Mouse (Mus musculus) intestine, postnatal 0 days (tissue): ENCODE results near the gene Itpripl2. TPM values are rescaled to one million over a fixed set of nuclear protein-coding genes. Genes with fewer than 3 reads are reported as not detected.
A peak's percentile ranks its signal among the peaks of the same experiment; 100 is the strongest.

Experiments
- ATAC-seq: fragments of 200-750 bp; cut with Nextera tagmentation; 2 replicates; pipeline ENCODE4 v1.8.0; 2017; ENCODE audit warnings: mild to moderate bottlenecking, moderate TSS enrichment, moderate library complexity
- H3K27ac ChIP-seq: fragments of 300-500 bp; sonication (generic); 2 replicates; pipeline ENCODE4 v1.5.1; 2014; ENCODE audit warnings: mild to moderate bottlenecking, low read depth, low read length, moderate library complexity
- H3K27me3 ChIP-seq: fragments of 300-500 bp; sonication (generic); replicated peaks from 2 replicates; pipeline ENCODE4 v1.6.1; 2014; ENCODE audit warnings: low read length, mixed read lengths; ENCODE audit not compliant: control insufficient read depth, insufficient read depth
- H3K36me3 ChIP-seq: fragments of 300-500 bp; sonication (generic); 2 replicates; pipeline ENCODE4 v1.6.1; 2014; ENCODE audit warnings: mild to moderate bottlenecking, moderate library complexity; ENCODE audit not compliant: control insufficient read depth, insufficient read depth
- H3K4me1 ChIP-seq: fragments of 300-500 bp; sonication (generic); replicated peaks from 2 replicates; pipeline ENCODE4 v1.6.1; 2014; ENCODE audit warnings: antibody characterized with exemption, low read length, mixed read lengths; ENCODE audit not compliant: control insufficient read depth, insufficient read depth
- H3K4me2 ChIP-seq: fragments of 300-500 bp; sonication (generic); replicated peaks from 2 replicates; pipeline ENCODE4 v1.6.1; 2014; ENCODE audit warnings: low read depth, mild to moderate bottlenecking, moderate library complexity
- H3K4me3 ChIP-seq: fragments of 300-500 bp; sonication (generic); 2 replicates; pipeline ENCODE4 v1.5.1; 2014; ENCODE audit warnings: low read depth, low read length
- H3K9ac ChIP-seq: fragments of 300-500 bp; sonication (generic); 2 replicates; pipeline ENCODE4 v1.6.1; 2014; ENCODE audit warnings: mild to moderate bottlenecking, low read depth, low read length
- H3K9me3 ChIP-seq: fragments of 300-500 bp; sonication (generic); 2 replicates; pipeline ENCODE4 v1.6.1; 2016; ENCODE audit warnings: mixed run types; ENCODE audit not compliant: control insufficient read depth
- CTCF ChIP-seq: sonication (generic); IDR thresholded peaks from 2 replicates; pipeline ENCODE4 v1.5.1; 2016; ENCODE audit warnings: low read depth, mild to moderate bottlenecking, control low read depth, antibody characterized with exemption, moderate library complexity
- WGBS: fragments of 180-500 bp; shearing (Covaris S2); extraction: QIAGEN DNeasy Blood & Tissue Kit; methylation state at CpG from one replicate; pipeline ENCODE4 v1.1.7; 2014; 5-methylcytosine and 5-hydroxymethylcytosine counted together
- polyA plus RNA-seq: library from polyadenylated mRNA; unstranded; fragments of >200 nt; fragmentation: Nextera tagmentation; extraction: Ambion mirVana; gene quantifications from 2 replicates; pipeline ENCODE4 v1.2.1, GENCODE M21; 2015

Gene Itpripl2
- polyA plus RNA-seq, 1 experiment from 2014 or later: 4.6 TPM

DNA sequence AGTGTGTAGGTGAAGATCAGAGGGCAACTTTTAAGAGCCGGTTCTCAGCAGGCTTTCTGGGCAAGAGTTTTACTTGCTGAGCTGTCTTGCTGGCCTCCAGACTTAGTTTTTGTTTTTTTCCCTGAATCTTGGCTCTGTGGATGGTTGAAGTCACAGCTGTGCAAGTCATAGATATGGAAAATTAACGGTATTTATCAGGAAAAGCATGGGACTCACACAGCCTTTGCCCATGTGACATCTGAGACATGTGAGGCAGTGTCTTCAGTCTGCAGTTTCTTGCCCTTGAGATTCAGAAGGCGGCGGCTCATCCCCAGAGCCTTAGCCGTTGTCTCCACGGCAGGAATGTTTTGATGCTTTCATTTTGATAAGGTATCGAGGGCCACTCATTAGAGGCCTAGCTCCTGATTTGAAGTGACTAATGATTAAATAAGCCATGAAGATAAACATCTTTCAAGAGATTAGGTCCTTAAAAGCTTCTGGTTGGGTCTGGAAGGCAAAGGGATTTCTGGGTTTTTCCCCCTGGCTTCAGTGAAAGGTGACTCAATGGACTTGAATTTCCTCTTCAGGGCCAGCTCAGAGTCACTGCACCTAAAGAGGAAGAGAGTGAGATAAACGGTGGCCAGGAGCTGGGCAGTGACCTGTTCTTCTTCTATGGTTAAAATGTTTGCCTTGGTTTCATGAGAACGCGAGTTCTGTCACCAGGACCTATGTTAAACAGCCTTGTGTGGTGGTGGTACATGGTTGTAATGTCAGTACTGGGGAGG, 10.5 kb downstream of the Itpripl2 start:
- Histone ChIP-seq H3K27ac (no peak overlapping the region), H3K36me3 (no peaks in the 10 kb centered on the region), H3K9me3 (no peaks in the 10 kb centered on the region), H3K9ac (no peak overlapping the region), H3K4me1 (0 out of 2 replicates have a peak, but pooled peaks cover 3% of the 10 kb centered on the region), H3K27me3 (no peaks in the 10 kb centered on the region), H3K4me3 (no peak overlapping the region), H3K4me2 (no peak overlapping the region)
- ATAC-seq: no peak
- WGBS: 49% methylated on average over 10 of the region's 10 CpGs
- no peak for TF ChIP-seq CTCF

DNA sequence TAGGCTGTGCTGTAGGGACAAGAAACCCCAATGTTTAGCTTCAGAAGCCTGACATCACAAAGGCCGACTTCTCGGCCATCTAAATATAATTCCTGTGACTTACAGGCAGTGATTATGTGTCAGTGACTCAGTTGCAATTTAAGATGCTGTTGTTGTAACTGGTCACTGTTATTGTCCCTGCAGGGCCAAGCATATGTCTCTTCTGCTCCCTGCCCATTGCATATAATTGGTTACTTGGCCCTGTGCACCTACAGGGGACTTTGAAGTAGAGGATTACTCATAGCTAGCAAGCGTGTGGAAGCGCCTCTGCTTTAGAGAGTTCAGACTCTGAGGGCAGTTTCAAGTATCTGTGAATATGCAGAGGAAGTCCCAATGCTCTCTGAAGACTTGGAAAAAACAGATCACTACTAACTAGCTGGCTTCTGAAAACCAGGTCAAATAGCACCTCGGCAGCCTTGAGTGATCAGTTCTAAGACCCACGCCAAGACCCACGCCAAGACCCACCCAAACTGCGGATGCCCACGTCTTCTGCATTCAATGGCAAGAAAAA, 11.5 kb downstream of the Itpripl2 start:
- TF ChIP-seq CTCF: no peak
- no peak for ATAC-seq
- 0 out of 2 replicates have a peak, but pooled peaks cover 3% of the 10 kb centered on the region for H3K4me1 ChIP-seq
- H3K9ac ChIP-seq: no peak overlapping the region
- no peaks in the 10 kb centered on the region for H3K27me3 ChIP-seq
- H3K27ac ChIP-seq: no peak overlapping the region
- no peak overlapping the region for H3K4me3 ChIP-seq
- no peaks in the 10 kb centered on the region for H3K9me3 ChIP-seq
- no peak overlapping the region for H3K4me2 ChIP-seq
- no peaks in the 10 kb centered on the region for H3K36me3 ChIP-seq
- WGBS: 85% methylated on average over 9 of the region's 9 CpGs

DNA sequence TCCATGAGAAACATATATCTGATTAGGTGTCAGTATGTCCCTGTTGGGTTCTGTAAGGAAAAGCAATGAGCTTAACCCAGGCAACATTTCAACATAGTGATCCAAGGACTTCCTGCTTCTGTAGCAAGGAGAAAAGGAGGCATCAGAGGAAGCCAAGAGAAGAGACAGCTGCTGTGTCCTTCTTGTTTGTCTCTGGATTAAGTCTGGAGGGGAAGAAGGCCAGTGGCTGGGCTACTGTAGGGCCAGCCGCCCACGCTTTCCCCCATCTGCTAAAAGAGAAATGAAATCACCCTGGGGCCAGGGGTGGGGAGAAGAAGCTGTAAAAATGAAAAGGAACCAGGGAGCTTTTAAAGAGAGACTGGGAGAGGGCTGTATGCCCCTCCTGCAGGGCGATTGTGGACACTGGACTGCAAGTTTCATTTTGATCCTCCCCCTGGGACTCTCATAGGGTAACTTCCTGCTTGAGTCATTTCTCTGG, 12.9 kb downstream of the Itpripl2 start:
- 30% methylated on average over 3 of the region's 3 CpGs for WGBS
- Histone ChIP-seq H3K27me3 (no peaks in the 10 kb centered on the region), H3K4me3 (no peak overlapping the region), H3K27ac (peak overlapping the region; percentile 68; the same call in 1 of the 2 replicates), H3K36me3 (no peaks in the 10 kb centered on the region), H3K4me2 (peak overlapping the region; percentile 27; the same call in 1 of the 2 replicates), H3K9ac (no peak overlapping the region), H3K4me1 (0 out of 2 replicates have a peak, but pooled peaks cover 3% of the 10 kb centered on the region), H3K9me3 (no peaks in the 10 kb centered on the region)
- ATAC-seq: no peak
- TF ChIP-seq CTCF: no peak

DNA sequence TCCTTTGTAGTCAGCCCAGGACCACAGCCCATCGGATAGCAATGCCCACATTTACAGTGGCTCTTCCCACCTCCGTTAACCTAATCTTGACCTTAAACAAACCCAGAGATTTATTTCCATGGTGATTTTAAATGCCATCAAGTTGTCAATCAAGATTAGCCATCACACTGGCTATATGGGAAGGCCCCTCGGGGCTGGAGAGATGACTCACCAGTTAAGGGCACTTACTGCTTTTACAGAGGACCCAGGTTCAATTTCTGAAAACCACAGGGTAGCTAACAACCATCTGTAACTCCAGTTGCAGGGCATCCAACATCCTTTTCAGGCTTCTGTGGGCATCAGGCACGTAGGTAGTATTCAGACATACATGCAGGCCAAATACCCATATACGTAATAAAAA, 15.3 kb downstream of the Itpripl2 start:
- Histone ChIP-seq H3K4me3 (no peak overlapping the region), H3K4me1 (peaks cover 8% of the 10 kb centered on the region; the same call in 1 of the 2 replicates), H3K27ac (no peak overlapping the region), H3K36me3 (no peaks in the 10 kb centered on the region), H3K4me2 (no peak overlapping the region), H3K9me3 (no peaks in the 10 kb centered on the region), H3K9ac (no peak overlapping the region), H3K27me3 (no peaks in the 10 kb centered on the region)
- ATAC-seq: no peak
- no peak for TF ChIP-seq CTCF
- 54% methylated on average over 5 of the region's 5 CpGs for WGBS

DNA sequence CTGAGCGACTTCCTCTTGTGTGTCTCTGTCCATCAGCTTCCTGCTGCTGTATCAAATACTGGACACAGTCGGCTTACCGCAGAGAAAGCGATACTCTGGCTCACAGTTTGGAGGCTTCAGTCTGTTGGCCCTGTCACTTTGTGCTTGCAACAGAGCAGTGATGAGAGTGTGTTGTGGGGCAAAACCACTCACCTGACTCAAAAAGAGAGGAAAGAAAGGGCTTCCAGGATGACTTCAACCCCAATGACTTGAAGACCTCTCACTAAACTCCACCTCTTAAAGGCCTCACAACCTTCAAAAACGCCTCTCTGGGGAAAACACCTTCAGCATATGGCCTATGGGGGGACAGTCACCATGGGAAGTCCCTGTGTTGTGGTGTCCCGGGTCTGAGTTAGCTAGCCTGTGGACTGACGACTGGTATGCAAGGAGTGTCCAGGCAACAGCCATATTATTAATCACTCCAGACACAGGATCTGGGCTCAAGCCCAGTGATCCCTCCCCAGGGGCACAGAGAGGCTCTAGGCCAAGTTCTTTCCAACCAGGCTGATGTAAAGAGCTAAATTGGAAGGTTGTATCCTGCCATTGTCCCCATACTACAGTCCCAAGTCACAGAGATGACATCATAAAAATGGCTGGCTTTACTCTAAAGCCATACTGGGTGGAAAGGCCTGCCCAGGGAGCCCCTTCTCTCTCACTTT, 16.6 kb downstream of the Itpripl2 start:
- Histone ChIP-seq H3K27ac (no peak overlapping the region), H3K4me1 (peaks cover 8% of the 10 kb centered on the region), H3K9ac (no peak overlapping the region), H3K4me3 (no peak overlapping the region), H3K36me3 (no peaks in the 10 kb centered on the region), H3K4me2 (no peak overlapping the region), H3K9me3 (no peaks in the 10 kb centered on the region), H3K27me3 (no peaks in the 10 kb centered on the region)
- TF ChIP-seq CTCF: no peak
- 88% methylated on average over 7 of the region's 7 CpGs for WGBS
- ATAC-seq: no peak

DNA sequence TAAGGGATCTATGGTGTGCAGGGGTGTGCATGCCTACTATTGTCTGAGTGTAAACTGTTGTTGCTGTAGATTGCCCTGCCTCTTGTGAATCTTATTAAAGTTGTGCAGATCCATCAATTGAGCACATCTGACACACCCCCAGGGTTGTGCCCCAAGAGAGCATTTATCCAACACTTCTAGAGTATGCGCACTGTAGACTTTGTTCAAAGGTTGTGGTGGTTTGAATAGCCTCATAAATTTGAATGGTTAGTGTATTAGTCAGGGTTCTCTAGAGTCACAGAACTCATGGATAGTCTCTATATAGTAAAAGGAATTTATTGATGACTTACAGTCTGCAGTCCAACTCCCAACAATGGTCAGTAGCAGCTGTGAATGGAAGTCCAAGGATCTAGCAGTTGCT, 18.9 kb downstream of the Itpripl2 start:
- no peak overlapping the region for H3K4me2 ChIP-seq
- H3K36me3 ChIP-seq: no peaks in the 10 kb centered on the region
- no peak overlapping the region for H3K27ac ChIP-seq
- no peaks in the 10 kb centered on the region for H3K27me3 ChIP-seq
- no peak overlapping the region for H3K9ac ChIP-seq
- H3K4me3 ChIP-seq: no peak overlapping the region
- 39% methylated on average over 1 of the region's 1 CpGs for WGBS
- ATAC-seq: peak; percentile 75
- H3K4me1 ChIP-seq: peaks cover 4% of the 10 kb centered on the region
- H3K9me3 ChIP-seq: no peaks in the 10 kb centered on the region
- TF ChIP-seq CTCF: no peak
